Mouse (Mus musculus) mouse trophoblast stem cell (cell line): ENCODE results near the gene Armc10.
"Not testable (repeated sequence)": the region's sequence is repeated elsewhere in the genome, so short reads cannot be mapped to it uniquely, and the experiment has no call there.

ENCODE experiments used
- in situ Hi-C, 2 experiments: fragments of 300-500 bp; cut with MseI, MboI; formaldehyde crosslinking; loops; 2 replicates in 1 of 2; 3 replicates in 1 of 2; pipeline ENCODE4 v1.15.1; 2025

Armc10 gene

DNA sequence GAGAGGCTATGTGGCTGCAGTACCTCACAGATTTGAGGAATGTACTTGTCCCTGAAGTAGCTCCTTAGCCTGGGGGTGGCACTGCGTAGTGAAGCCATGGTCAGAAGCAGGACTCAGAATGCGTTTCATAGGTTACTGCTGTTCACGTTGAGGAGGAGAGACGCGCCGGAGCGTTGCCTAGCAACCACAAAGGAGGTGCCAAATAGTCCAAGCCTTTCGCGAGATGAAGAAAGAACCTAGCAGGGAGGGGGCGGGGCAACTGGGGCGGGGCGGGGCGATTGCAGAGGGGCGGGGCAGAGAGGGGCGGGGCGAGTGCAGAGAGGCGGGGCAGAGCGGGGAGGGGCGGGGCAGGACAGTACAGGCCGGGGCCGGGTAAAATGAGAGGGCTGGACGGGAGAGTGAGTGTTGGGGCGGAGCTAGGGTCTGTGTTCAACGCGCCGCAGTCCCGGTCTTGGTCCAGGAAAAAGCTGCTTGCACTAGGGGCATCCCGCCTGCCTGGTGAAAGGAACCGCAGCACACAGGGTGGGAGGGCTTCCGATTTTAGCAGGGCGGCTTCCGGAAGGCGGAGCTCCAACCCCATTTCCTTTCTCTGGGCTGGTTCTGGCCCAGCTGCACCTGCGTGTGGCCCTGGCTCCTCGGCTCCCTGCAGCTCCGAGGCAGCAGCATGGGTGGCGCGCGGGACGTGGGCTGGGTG is at the start of gene Armc10, which contains the start of gene Fbxl13:
Gene Armc10, plus strand, starts transcription at position 375 of the 694 bp plus-strand sequence.
Gene Fbxl13, minus strand, starts transcription at position 196 of the 694 bp plus-strand sequence.
- in situ Hi-C loops: no loop called here

- in situ Hi-C loops: not testable (repeated sequence)
These were observed 46.1 kb upstream of the Armc10 start for GRCm38 (mm10) chr5:21599536-21599935.

- in situ Hi-C loops: no loop called here
These were observed 45.7 kb upstream of the Armc10 start for GRCm38 (mm10) chr5:21599961-21600360.

DNA sequence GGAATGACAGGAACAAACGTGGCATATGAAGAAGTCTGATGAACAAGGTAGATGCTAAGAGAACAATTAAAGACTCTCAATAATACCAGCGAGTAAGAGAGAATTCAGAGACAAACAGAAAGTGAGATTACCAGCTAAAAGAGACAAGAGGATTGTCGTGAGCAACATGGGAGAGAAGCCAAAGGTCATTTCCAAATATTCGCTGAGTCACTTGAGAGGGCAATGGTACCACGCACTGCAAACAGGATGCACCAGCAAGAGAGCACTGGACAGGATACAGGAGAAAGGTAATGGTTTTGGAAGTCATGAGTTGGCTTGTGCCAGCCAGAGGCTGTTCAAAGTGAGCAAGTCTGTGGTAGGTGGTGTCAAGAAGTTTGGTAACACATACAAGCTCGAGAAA is 39.7 kb upstream of the Armc10 start:
- in situ Hi-C loops: no loop called here

DNA sequence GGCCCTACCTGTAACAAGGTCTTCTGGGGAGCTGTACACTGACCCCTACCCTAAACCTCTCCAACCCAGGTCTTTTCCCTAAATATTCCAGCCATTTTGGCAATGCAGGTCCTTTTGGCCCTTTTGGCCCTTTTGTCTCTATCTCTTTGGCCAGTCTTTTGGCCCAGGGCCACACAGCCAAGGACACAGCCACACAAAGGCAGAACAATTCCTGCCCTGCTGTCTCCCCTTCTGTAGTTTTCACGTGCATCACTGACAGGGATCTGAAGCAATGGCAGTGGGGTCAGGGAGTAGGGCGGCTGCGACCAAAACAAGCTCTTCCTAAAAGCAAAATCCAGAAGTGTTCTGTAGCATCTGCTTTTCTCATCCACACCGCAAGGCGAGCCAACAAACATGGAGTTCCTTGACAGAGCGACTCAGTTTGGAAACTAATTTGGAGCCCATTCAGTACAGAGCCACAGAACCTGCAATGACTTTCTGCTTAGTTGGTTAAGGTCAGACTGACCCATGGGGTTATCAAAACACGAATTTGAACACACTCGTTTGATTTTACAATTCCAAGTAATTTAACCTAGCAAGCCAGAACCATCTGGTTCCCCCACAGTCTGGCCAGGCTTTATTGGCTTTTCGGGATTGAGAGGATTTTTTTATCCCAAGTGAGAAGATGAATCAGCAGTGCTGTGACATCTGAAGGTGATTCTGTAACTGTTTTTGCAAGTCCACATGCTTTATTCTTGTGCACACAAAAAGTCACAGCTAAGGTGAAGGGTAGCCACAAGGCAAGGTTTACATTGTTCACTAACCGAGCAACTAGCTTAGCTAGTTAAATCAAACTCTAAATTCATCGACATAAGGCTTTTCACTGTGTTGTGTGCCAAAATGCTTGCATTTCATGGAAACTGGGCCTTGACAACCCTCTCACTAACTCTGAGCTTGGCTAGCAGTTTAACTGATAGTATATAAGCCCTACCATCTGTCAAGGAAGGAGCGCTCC is 37.0 kb upstream of the Armc10 start:
- in situ Hi-C loops: no loop called here

DNA sequence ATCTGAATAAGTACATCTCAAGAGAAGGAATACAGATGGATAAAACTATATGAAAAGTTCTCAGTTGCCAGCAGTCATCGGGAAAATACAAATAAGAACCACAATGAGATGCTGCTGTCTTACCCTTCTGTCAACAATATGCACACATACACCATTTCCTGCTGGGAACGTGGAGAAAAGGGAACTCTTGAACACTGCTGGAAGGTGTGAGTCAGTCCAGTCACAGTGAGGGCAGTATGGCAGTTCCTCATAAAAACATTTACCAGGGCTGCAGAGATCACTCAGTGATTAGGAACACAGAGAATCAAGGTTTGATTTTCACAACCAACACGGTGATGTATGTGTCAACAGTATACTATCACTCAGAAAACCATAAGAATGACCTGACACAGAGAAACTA is 34.6 kb upstream of the Armc10 start:
- in situ Hi-C loops: no loop called here

DNA sequence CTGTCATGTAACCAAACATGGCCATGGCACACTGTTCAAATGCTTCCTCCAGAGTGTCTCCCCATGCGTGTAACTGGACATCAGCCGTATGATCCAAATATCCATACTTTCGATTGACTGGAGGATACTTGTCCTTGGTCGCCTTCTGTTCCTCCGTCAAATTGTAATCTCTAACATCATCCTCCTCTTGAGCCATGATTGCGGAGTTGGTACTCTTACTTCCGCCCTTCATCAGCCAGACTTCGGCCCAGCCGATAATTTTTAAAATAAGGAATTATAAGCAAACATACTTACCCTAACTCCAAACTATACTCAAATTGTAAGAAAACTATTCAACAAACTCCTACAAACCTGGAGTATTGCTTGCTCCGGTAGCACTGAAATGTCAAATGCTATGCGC is 31.3 kb upstream of the Armc10 start:
- in situ Hi-C loops: not testable (repeated sequence)

DNA sequence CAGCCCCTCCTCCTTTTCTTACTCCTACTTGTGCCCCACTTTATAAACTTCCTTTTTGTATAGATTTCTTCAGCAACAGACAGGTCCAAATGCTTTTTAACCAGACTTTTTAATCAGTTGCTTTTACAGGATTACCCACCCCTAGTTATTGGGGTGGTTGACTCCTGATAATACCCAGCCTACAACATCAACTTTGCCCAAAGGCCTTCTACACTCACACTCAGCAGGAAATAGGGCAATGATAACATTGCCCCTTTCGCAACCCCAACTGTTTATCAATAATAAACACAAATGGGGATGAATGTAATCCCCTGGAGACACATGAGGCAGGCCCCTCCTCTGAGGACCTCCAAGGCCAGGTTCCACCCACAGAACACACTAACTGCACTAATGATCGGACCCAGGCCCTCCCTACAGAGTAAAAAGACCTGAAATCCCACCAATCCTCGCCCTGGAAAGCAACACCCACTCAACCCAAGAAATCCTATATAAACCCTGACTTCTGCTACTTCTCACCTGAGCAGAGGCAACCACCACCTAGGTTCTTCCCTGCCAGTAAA is 29.1 kb upstream of the Armc10 start:
- in situ Hi-C loops: no loop called here

- in situ Hi-C loops: no loop called here
These were observed 19.7 kb upstream of the Armc10 start for GRCm38 (mm10) chr5:21625916-21626315.

DNA sequence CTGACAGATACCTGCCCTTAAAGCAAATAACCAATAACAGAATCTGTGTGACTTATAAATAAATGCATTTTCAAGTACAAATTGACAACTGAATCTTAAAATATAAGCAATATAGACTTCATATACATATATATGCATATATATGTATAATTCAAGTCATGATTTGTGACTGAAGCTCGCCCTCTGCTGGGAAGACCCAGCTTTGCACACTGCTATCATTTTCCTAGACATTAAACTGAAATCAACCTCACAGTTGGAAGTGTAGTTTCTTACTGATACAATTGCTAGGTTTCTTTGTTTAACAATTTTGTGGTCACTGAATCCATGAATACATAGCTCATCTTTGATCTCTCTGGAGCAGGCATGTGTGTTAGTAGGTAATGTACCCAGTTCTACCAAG is 4.7 kb upstream of the Armc10 start:
- in situ Hi-C loops: no loop called here

GRCm38 (mm10) chr5:21643606-21644005 is 2.0 kb upstream of the Armc10 start:
- in situ Hi-C loops: no loop called here

DNA sequence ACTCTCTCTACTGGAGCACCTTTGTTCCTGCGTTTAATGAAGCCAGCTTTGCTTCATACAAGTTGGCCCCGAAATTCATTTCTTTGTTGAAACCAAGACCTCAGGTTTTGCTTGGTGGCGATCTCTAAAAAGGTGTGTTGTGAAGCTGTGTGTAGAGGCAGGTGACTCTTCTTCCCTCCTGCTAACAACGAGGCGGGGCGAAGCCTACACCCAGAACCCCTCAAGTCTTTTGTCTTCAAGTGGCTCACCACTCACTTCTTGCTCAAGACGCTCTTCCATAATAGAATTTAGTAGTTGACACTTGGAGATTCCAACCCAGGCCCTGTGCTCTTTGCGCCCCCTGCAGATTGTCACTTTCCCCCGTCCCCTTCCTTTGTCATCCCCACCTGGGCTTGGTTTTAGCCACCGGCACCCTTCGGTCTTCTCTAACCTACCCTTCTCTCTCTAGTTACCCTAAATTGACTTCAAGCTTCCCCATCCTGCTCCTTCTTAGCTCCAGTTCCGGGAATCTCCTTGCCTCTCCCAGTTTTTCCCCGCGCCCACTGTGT is 648 bp upstream of the Armc10 start:
- in situ Hi-C loops: no loop called here

- in situ Hi-C loops: no loop called here
These were observed 499 bp downstream of the Armc10 start for GRCm38 (mm10) chr5:21646133-21646491.

- in situ Hi-C loops: no loop called here
These were observed 5.1 kb downstream of the Armc10 start for GRCm38 (mm10) chr5:21650736-21651135.

DNA sequence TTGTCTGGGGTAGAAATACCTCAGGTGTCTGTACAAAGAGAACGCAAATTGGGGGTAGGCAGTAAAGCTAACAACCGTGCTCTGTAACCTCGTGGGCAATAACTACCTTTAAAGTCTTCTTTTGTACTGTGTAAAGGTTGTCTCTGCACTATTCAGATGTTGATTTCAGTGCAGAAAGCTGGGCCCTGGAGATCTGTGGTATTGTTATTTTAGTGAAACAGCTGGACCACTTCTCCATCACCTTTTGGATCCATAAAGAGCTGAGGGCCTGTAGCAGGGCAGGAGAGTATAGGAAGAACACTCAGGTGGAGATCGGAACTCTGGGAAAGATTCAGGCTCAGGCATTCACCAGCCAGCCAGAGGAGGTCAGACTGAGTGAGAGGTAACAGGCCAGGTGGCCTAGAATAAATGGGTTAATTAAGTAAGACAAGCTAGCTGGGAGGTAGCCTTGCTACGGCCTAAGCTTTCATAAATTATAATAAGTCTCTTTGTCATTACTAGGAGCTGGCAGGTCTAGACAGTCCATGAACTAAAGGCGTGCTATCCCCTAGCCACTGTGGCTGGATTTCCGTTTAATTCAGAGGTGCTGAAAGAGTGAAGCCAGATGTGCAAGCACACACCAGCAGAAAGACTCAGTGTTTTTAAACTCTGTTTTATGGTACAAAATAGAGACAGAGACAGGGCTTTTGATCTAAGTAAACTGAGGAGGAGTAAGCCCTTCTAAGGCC is 6.4 kb downstream of the Armc10 start:
- in situ Hi-C loops: no loop called here

DNA sequence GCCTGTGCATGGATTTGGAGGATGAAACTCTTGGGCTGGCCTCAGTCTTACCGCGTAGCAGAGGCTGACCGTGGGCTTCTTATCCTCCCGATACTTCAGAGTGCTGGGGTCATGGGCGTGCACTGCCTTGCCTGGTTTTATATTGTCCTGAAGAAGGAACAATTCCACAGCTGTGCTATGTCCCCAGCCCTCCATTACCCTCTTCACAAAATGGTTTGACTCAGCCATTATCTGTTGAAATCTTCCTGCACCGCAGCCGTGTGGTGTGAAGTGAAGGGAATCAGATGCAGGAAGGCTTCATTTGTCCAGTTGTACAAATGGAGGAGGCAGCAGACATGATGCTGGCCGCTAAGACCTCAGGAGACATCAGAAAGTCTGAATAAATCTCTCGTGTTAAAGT is 11.3 kb downstream of the Armc10 start:
- in situ Hi-C loops: no loop called here

DNA sequence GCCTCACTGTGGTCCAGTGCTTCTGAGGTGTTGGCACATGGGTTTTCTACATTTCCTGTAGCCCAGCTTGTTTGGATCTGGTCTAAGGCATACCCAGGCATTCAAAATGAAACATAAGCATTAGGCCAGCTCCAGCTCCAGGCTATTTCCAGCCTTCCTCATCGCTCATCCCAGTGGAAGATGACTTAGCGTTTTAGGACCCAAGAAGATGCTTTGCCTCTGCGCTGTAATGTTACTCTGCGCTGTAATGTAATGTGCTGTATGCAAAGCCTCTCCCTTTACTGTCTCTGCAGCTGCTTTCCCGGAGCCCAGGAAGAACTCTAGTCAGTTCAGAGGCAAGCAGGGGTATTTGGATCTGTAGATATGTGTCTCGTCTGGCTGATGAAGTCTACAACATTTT is 12.4 kb downstream of the Armc10 start:
- in situ Hi-C loops: no loop called here

GRCm38 (mm10) chr5:21658623-21659395 is 13.2 kb downstream of the Armc10 start:
- in situ Hi-C loops: no loop called here

DNA sequence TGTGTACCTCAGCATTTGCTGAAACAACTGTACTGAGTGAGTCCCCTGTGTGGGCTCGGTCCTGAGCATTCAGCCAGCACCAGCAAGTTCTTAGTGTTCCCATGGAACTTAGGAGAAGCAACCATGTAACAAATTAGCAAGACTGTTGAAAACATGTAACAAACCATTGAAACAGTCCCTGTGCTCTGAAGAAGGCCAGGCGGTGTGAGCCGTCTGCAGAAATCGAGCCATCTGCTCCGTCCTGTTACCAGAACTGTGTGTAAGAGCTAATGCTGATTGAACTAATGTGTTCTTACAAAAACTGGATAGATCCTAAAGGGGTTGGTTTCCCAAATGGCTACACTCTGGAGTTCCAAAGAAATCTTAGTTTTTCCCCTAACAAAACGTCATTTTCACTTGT is 15.2 kb downstream of the Armc10 start:
- in situ Hi-C loops: loop anchor here in 1 of 2 experiments (10.0 kb wide), 1 partner anchor 74 kb away; the partner anchor contains the start of gene Pmpcb

GRCm38 (mm10) chr5:21663081-21663480 is 17.5 kb downstream of the Armc10 start:
- in situ Hi-C loops: loop anchor here in 1 of 2 experiments (10.0 kb wide), 1 partner anchor 72 kb away; the partner anchor contains the start of gene Pmpcb
